Mouse (Mus musculus) liver, embryonic 14.5 days (tissue): ENCODE measurements around the gene Fasl.

Experiments
- CTCF ChIP-seq: IDR thresholded peaks from 2 replicates; pipeline ENCODE4 v1.5.1; 2016; ENCODE audit warnings: antibody characterized with exemption, low read depth, control low read depth
- EP300 ChIP-seq: IDR thresholded peaks from 2 replicates; pipeline ENCODE4 v1.6.1; 2016; ENCODE audit warnings: antibody characterized with exemption, low read depth

GRCm38 (mm10) chr1:161765932-161766331 lies 22.4 kb downstream of the Fasl start:
- no peak for TF ChIP-seq CTCF
- TF ChIP-seq EP300, result no peak
